Mouse (Mus musculus): Measurements from ENCODE around the gene Cdc34. TPM values are rescaled to one million over a fixed set of nuclear protein-coding genes. Genes with fewer than 3 reads are reported as not detected.

Cdc34 gene
- 80.5 and 81.5 TPM in 2 replicates for polyA plus RNA-seq (2015; fragmentation: Nextera tagmentation; extraction: Ambion mirVana)

- WGBS (ENCODE audit: insufficient replicate concordance) = under 1% methylated on average over 79 of the region's 84 CpGs
- Histone ChIP-seq H3K4me2 (ENCODE audit: low read depth, low read length) (peak within 1 kb of the TSS; percentile 99), H3K9me3 (replicated peaks; ENCODE audit: control insufficient read depth, low read length) (no peaks in the 10 kb centered on the region), H3K27me3 (ENCODE audit: control insufficient read depth, insufficient read depth, low read depth, low read length) (no peaks in the 10 kb centered on the region; the same call in 1 of the 2 replicates), H3K9ac (ENCODE audit: low read depth, low read length) (peak within 1 kb of the TSS; percentile 86), H3K4me3 (ENCODE audit: low read depth, low read length) (peak within 1 kb of the TSS; percentile 72), H3K4me1 (ENCODE audit: control insufficient read depth, low read depth, low read length) (peaks cover 33% of the 10 kb centered on the region), H3K27ac (ENCODE audit: low read length) (peak within 1 kb of the TSS; percentile 100), H3K36me3 (ENCODE audit: control insufficient read depth, insufficient read depth) (peaks cover 22% of the 10 kb centered on the region)
- ATAC-seq (ENCODE audit: low read depth) = peak; percentile 92
Measured at GRCm38 (mm10) chr10:79681591-79682245, at the start of gene Cdc34. TSS of gene Cdc34 (plus strand) at chr10:79682195.

DNA sequence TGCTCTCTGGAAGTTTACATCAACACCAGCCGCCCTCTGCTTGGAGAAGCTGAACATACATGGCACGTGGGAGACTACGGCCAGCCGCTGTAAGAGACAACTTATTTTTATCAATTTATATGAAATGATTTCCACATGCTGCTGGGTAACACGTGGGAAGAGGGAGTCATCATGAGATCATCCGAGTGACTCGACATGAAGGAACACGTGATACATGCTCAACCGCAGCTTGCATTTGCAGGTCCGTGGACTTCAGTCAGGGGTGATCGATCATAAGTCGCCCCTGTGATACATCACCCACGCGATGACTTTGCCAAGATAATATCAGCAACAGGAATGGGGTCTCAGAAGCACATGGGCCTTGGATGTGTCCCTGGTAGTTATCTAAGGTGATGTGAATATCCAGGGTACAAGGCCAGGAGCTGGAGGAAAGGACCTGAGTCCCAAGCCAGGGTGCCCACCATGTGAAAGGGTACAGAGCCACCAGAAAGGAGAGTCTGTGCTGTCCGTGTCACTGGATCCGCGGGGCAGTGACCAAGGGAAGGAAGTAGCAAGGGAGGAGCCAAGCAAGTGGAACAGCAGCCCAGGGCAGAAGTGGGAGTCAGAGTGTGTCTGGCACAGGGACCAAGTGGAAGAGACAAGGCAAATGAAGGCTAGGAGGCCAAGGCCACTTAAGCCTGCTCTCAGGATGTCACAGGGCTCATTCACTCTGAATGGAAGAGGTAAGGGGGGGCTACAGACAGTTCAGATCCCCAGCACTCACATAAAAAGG is 48.8 kb upstream of the Cdc34 start:
- Histone ChIP-seq H3K4me3 (ENCODE audit: low read depth, low read length) (no peak overlapping the region), H3K27me3 (ENCODE audit: control insufficient read depth, insufficient read depth, low read depth, low read length) (peaks cover 22% of the 10 kb centered on the region), H3K36me3 (ENCODE audit: control insufficient read depth, insufficient read depth) (no peaks in the 10 kb centered on the region), H3K4me1 (ENCODE audit: control insufficient read depth, low read depth, low read length) (no peaks in the 10 kb centered on the region; the same call in 1 of the 2 replicates), H3K9ac (ENCODE audit: low read depth, low read length) (no peak overlapping the region), H3K27ac (ENCODE audit: low read length) (no peak overlapping the region), H3K9me3 (replicated peaks; ENCODE audit: control insufficient read depth, low read length) (no peaks in the 10 kb centered on the region), H3K4me2 (ENCODE audit: low read depth, low read length) (no peak overlapping the region)
- ATAC-seq (ENCODE audit: low read depth) = no peak
- 60% methylated on average over 17 of the region's 17 CpGs for WGBS (ENCODE audit: insufficient replicate concordance)

GRCm38 (mm10) chr10:79636287-79636686 is 45.7 kb upstream of the Cdc34 start:
- Histone ChIP-seq H3K4me2 (ENCODE audit: low read depth, low read length) (no peak overlapping the region), H3K27me3 (ENCODE audit: control insufficient read depth, insufficient read depth, low read depth, low read length) (peaks cover 42% of the 10 kb centered on the region), H3K9me3 (replicated peaks; ENCODE audit: control insufficient read depth, low read length) (no peaks in the 10 kb centered on the region), H3K9ac (ENCODE audit: low read depth, low read length) (no peak overlapping the region), H3K4me1 (ENCODE audit: control insufficient read depth, low read depth, low read length) (no peaks in the 10 kb centered on the region; the same call in 1 of the 2 replicates), H3K4me3 (ENCODE audit: low read depth, low read length) (no peak overlapping the region), H3K36me3 (ENCODE audit: control insufficient read depth, insufficient read depth) (no peaks in the 10 kb centered on the region), H3K27ac (ENCODE audit: low read length) (no peak overlapping the region)
- WGBS (ENCODE audit: insufficient replicate concordance) = 62% methylated on average over 8 of the region's 8 CpGs
- no peak for ATAC-seq (ENCODE audit: low read depth)

DNA sequence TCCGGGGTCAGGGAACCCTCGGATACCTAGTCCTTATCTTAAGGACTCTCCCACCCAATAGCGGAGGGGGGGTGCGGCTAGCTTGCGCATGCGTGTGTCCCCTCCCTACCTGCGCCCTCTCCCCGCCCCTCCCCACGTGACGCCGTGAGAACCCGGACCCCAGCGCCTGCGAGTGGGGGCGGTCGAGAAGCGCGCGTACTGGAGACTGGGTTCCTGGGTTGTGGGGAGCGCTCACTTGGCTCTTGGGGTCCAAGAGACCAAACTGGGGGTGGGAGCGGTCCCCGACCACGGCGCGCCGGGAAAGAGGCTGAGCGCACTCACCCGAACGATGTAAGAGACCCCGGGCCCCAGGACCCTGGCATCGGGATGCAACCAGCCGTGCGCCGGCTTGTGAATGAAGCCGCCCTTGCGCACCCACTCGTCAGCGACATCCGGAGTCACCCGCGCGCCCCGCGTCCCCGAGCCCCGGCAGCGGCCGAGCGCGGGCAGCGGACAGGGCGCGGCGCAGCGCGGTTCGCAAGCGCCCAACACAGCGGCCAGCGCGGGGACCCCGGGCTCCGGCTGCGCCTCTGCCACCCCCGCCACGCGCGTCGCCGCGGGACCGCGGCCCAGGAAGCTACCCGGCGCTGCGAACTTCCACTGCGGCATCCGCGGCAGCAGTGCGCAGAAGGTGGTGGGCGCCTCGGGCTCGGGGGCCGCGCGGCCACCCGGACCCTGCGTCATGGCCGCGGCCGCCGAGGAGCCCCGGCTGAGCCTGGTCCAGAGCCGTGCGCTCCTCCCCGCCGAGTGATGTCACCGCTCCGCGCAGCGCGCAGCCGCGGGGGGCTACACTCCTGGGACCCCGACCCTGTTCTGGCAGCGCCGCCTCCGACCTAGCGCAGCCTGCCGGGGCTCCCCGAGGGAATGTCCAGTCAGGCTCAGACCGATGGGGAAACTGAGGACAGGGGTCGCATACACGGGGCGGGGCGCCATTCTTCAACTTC is 44.6 kb upstream of the Cdc34 start, which contains the start of gene Shc2:
Gene Shc2, minus strand, starts transcription at position 791 of the 983 bp plus-strand sequence.
- Histone ChIP-seq H3K36me3 (ENCODE audit: control insufficient read depth, insufficient read depth) (no peaks in the 10 kb centered on the region), H3K4me2 (ENCODE audit: low read depth, low read length) (peak within 1 kb of the TSS; percentile 40), H3K27me3 (ENCODE audit: control insufficient read depth, insufficient read depth, low read depth, low read length) (peaks cover 42% of the 10 kb centered on the region), H3K9me3 (replicated peaks; ENCODE audit: control insufficient read depth, low read length) (no peaks in the 10 kb centered on the region), H3K4me3 (ENCODE audit: low read depth, low read length) (peak within 1 kb of the TSS; percentile 34), H3K4me1 (ENCODE audit: control insufficient read depth, low read depth, low read length) (no peaks in the 10 kb centered on the region; the same call in 1 of the 2 replicates), H3K9ac (ENCODE audit: low read depth, low read length) (no peak within 1 kb of the TSS), H3K27ac (ENCODE audit: low read length) (no peak within 1 kb of the TSS)
- under 1% methylated on average over 97 of the region's 116 CpGs for WGBS (ENCODE audit: insufficient replicate concordance)
- ATAC-seq (ENCODE audit: low read depth) = no peak

GRCm38 (mm10) chr10:79638486-79639204 is 43.4 kb upstream of the Cdc34 start:
- no peak overlapping the region for H3K4me3 ChIP-seq (ENCODE audit: low read depth, low read length)
- 6% methylated on average over 23 of the region's 23 CpGs for WGBS (ENCODE audit: insufficient replicate concordance)
- peaks cover 42% of the 10 kb centered on the region for H3K27me3 ChIP-seq (ENCODE audit: control insufficient read depth, insufficient read depth, low read depth, low read length)

GRCm38 (mm10) chr10:79645711-79646110 is 36.3 kb upstream of the Cdc34 start, which contains the start of gene Odf3l2:
TSS of gene Odf3l2 (minus strand) at chr10:79645738.
- H3K9me3 ChIP-seq (replicated peaks; ENCODE audit: control insufficient read depth, low read length) = no peaks in the 10 kb centered on the region
- no peaks in the 10 kb centered on the region for H3K36me3 ChIP-seq (ENCODE audit: control insufficient read depth, insufficient read depth)
- H3K9ac ChIP-seq (ENCODE audit: low read depth, low read length) = no peak within 1 kb of the TSS
- no peaks in the 10 kb centered on the region for H3K4me1 ChIP-seq (ENCODE audit: control insufficient read depth, low read depth, low read length)
- H3K4me3 ChIP-seq (ENCODE audit: low read depth, low read length) = no peak within 1 kb of the TSS
- no peak within 1 kb of the TSS for H3K4me2 ChIP-seq (ENCODE audit: low read depth, low read length)
- ATAC-seq (ENCODE audit: low read depth) = no peak
- 57% methylated on average over 8 of the region's 8 CpGs for WGBS (ENCODE audit: insufficient replicate concordance)
- H3K27ac ChIP-seq (ENCODE audit: low read length) = no peak within 1 kb of the TSS
- no peaks in the 10 kb centered on the region for H3K27me3 ChIP-seq (ENCODE audit: control insufficient read depth, insufficient read depth, low read depth, low read length)

More at GRCm38 (mm10) chr10:79638486-79639204, 43.4 kb upstream of the Cdc34 start:
- no peak for ATAC-seq (ENCODE audit: low read depth)
- no peak overlapping the region for H3K9ac ChIP-seq (ENCODE audit: low read depth, low read length)
- no peaks in the 10 kb centered on the region for H3K9me3 ChIP-seq (replicated peaks; ENCODE audit: control insufficient read depth, low read length)
- H3K27ac ChIP-seq (ENCODE audit: low read length) = no peak overlapping the region
- no peaks in the 10 kb centered on the region; the same call in 1 of the 2 replicates for H3K4me1 ChIP-seq (ENCODE audit: control insufficient read depth, low read depth, low read length)
- H3K36me3 ChIP-seq (ENCODE audit: control insufficient read depth, insufficient read depth) = no peaks in the 10 kb centered on the region
- H3K4me2 ChIP-seq (ENCODE audit: low read depth, low read length) = no peak overlapping the region

DNA sequence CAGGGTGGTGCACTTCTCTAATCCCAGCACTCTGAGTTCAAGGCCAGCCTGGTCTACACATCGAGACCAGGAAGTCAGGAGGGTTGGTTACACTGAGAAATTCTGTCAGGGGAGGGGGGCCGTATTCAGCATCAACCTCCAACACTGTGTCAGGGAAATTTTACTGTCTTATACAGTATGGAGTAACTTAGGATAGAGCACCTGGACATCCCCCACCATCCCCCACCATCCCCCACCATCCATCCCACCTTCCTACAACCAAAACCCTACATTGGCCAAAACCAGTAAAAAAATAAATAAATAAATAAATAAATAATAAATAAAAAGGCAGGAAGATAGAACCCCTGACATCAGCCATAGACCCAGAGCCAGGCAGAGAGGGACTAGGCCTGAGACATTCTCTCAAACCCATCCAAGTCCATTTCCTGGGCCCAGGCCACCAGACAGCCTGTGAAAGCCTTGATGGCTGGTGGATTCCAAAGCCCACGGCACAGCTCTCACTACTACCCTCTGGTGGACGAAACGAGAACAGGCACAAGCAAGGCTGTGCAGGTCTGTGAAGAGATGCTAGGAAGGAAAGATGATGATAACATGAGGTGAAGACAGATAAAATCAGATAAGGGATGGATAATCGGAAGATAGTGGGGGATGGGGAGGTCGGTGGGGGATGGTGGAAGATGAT is 32.8 kb upstream of the Cdc34 start:
- Histone ChIP-seq H3K4me1 (ENCODE audit: control insufficient read depth, low read depth, low read length) (no peaks in the 10 kb centered on the region), H3K9me3 (replicated peaks; ENCODE audit: control insufficient read depth, low read length) (no peaks in the 10 kb centered on the region), H3K9ac (ENCODE audit: low read depth, low read length) (no peak overlapping the region), H3K27ac (ENCODE audit: low read length) (no peak overlapping the region), H3K36me3 (ENCODE audit: control insufficient read depth, insufficient read depth) (no peaks in the 10 kb centered on the region), H3K27me3 (ENCODE audit: control insufficient read depth, insufficient read depth, low read depth, low read length) (0 out of 2 replicates have a peak, but pooled peaks cover 2% of the 10 kb centered on the region), H3K4me3 (ENCODE audit: low read depth, low read length) (no peak overlapping the region), H3K4me2 (ENCODE audit: low read depth, low read length) (no peak overlapping the region)
- WGBS (ENCODE audit: insufficient replicate concordance) = 18% methylated on average over 7 of the region's 7 CpGs
- ATAC-seq (ENCODE audit: low read depth) = no peak

All from liver, embryonic 16.5 days (tissue).